Mouse (Mus musculus) spleen, adult 2 months (tissue): ENCODE data around the gene Csf2.
"Not testable (repeated sequence)": the region's sequence is repeated elsewhere in the genome, so short reads cannot be mapped to it uniquely, and the experiment has no call there.

Source experiments
- CTCF ChIP-seq: fragments of 200-500 bp; IDR thresholded peaks from 2 replicates; pipeline ENCODE4 v1.5.1; 2011; ENCODE audit warnings: mild to moderate bottlenecking, inconsistent platforms; ENCODE audit not compliant: insufficient read depth, insufficient read length, insufficient replicate concordance; ENCODE audit errors: extremely low read depth
- POLR2A ChIP-seq: fragments of 200-500 bp; IDR thresholded peaks from 2 replicates; pipeline ENCODE4 v1.6.1; 2011; ENCODE audit warnings: low read depth, low read length, inconsistent platforms

DNA sequence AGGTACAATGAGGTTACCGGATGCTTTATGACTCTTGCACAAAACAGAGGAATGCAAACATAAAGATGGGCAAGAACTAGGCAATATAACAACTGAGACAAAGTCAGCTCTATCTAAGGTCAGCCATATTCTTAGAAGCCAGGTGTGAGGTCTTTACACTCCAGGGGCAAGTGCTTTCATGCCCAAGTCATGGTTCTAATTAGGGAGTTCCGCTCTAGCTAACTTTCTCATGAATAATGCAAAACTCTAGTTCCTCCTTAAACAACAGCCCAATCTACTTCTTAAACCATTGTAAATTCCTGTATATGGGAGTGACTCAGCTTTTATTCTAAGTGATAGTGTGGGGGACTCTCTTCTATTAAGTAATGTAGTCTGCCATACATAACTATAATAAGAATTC lies 48.0 kb upstream of the Csf2 start:
- TF ChIP-seq POLR2A, CTCF: not testable (repeated sequence)
